7 mouse cellular contexts compared by ENCODE assay signal in the genomic region with DNA sequence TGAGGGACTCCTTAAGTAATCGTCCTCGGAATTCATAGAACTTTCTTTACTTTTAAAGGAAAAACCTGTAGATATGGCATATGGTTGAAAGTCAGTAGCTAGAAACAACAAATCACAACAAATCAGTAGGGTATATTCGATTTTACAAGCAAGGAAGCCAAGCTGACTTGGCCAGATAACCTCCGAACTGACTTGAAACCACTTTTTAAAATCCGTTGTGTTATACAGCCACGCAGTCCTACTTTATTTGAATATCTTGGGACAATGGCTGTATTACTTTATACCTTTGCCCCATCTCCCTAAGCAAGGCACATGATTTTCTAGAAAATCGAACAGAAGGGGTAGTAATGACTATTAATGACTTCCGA. TPM values are rescaled to one million over a fixed set of nuclear protein-coding genes. Genes with fewer than 3 reads are reported as not detected.
DNase-seq lines count a peak whose midpoint lies in the region; ATAC-seq and TF ChIP-seq lines count a peak whose summit lies in the region.

No protein-coding gene starts in this region.

- no peaks in the 10 kb centered on the region for H3K27me3 ChIP-seq in lung, embryonic 15.5 days
- no peaks in the 10 kb centered on the region for H3K27me3 ChIP-seq in forebrain, embryonic 14.5 days (replicated peaks; ENCODE audit: control insufficient read depth, insufficient read depth, low read length)
- no peaks in the 10 kb centered on the region for H3K27me3 ChIP-seq in limb, embryonic 12.5 days
- no peaks in the 10 kb centered on the region for H3K27me3 ChIP-seq in stomach, embryonic 14.5 days (ENCODE audit: control insufficient read depth, insufficient read depth, low read length)

- intact Hi-C loops in left cerebral cortex, postnatal 14 days (cut with DNase I), result loop anchor here (2.0 to 5.0 kb wide), 2 partner anchors 36 to 318 kb away; no protein-coding TSS in a partner anchor

- no peak for TF ChIP-seq POLR2A in lung, adult 2 months (IDR thresholded peaks at IDR 0.05; ENCODE audit: borderline replicate concordance, extremely low read depth, low read depth, low read length)

- no peak for DNase-seq in lung, adult 2 months
- no peak for DNase-seq in forebrain, embryonic 14.5 days (ENCODE audit: low spot score)
- no peak for DNase-seq in lung, postnatal 4 days
- no peak for DNase-seq in left cerebral cortex, postnatal 14 days (ENCODE audit: low spot score in 2 of 2)

- no peak overlapping the region for H3K27ac ChIP-seq in lung, embryonic 15.5 days
- no peak overlapping the region for H3K27ac ChIP-seq in forebrain, embryonic 14.5 days (ENCODE audit: low read depth, low read length)
- H3K27ac ChIP-seq in limb, embryonic 12.5 days, result no peak overlapping the region
- H3K27ac ChIP-seq in stomach, embryonic 14.5 days (ENCODE audit: low read length), result no peak overlapping the region

- peaks cover 13% of the 10 kb centered on the region for H3K4me1 ChIP-seq in lung, embryonic 15.5 days
- H3K4me1 ChIP-seq in lung, adult 2 months (ENCODE audit: control insufficient read depth, insufficient read depth, low read length), result 0 out of 2 replicates have a peak, but pooled peaks cover 4% of the 10 kb centered on the region
- peaks cover 6% of the 10 kb centered on the region for H3K4me1 ChIP-seq in forebrain, embryonic 14.5 days (ENCODE audit: control insufficient read depth, insufficient read depth, low read length)
- peaks cover 14% of the 10 kb centered on the region; the same call in 1 of the 2 replicates for H3K4me1 ChIP-seq in limb, embryonic 12.5 days (replicated peaks)
- H3K4me1 ChIP-seq in stomach, embryonic 14.5 days (ENCODE audit: control insufficient read depth, insufficient read depth, low read length), result peaks cover 10% of the 10 kb centered on the region; the same call in 1 of the 2 replicates

- no peak for ATAC-seq in lung, embryonic 15.5 days (ENCODE audit: borderline replicate concordance, extremely low read depth, low FRiP score, low TSS enrichment)
- peak; percentile 2; the same call in 1 of the 2 replicates for ATAC-seq in forebrain, embryonic 14.5 days
- ATAC-seq in limb, embryonic 12.5 days (ENCODE audit: insufficient number of reproducible peaks, insufficient read depth, low FRiP score, low TSS enrichment, low read depth), result no peak
- no peak for ATAC-seq in stomach, embryonic 14.5 days (ENCODE audit: insufficient number of reproducible peaks, insufficient read depth, low FRiP score, low read depth)

- H3K4me3 ChIP-seq in lung, embryonic 15.5 days, result peak overlapping the region; percentile 75
- H3K4me3 ChIP-seq in lung, adult 2 months (replicated peaks; ENCODE audit: extremely low read depth, low read depth, low read length), result no peak overlapping the region
- H3K4me3 ChIP-seq in forebrain, embryonic 14.5 days (ENCODE audit: low read depth, low read length), result no peak overlapping the region
- H3K4me3 ChIP-seq in limb, embryonic 12.5 days (replicated peaks), result peak overlapping the region; percentile 87
- peak overlapping the region; percentile 94; the same call in 1 of the 2 replicates for H3K4me3 ChIP-seq in stomach, embryonic 14.5 days (ENCODE audit: low read depth, low read length)

- H3K9me3 ChIP-seq in lung, embryonic 15.5 days, result no peaks in the 10 kb centered on the region
- H3K9me3 ChIP-seq in forebrain, embryonic 14.5 days (replicated peaks; ENCODE audit: control insufficient read depth, low read length), result no peaks in the 10 kb centered on the region
- no peaks in the 10 kb centered on the region for H3K9me3 ChIP-seq in limb, embryonic 12.5 days
- no peaks in the 10 kb centered on the region for H3K9me3 ChIP-seq in stomach, embryonic 14.5 days (ENCODE audit: control insufficient read depth, low read depth, low read length)

- H3K4me2 ChIP-seq in lung, embryonic 15.5 days, result peak overlapping the region; percentile 69
- H3K4me2 ChIP-seq in forebrain, embryonic 14.5 days (ENCODE audit: low read length), result no peak overlapping the region
- H3K4me2 ChIP-seq in limb, embryonic 12.5 days, result peak overlapping the region; percentile 84
- peak overlapping the region; percentile 84 for H3K4me2 ChIP-seq in stomach, embryonic 14.5 days (replicated peaks; ENCODE audit: low read depth, low read length)

- no peak for TF ChIP-seq CTCF in lung, adult 2 months (IDR thresholded peaks at IDR 0.05; ENCODE audit: insufficient read depth, low read length)

- 39% methylated on average over 8 of the region's 8 CpGs for WGBS in lung, embryonic 15.5 days
- WGBS in lung, adult 2 months, result 39% methylated on average over 8 of the region's 8 CpGs
- 45% methylated on average over 8 of the region's 8 CpGs for WGBS in forebrain, embryonic 14.5 days
- 46% methylated on average over 8 of the region's 8 CpGs for WGBS in limb, embryonic 12.5 days
- WGBS in stomach, embryonic 14.5 days, result 43% methylated on average over 8 of the region's 8 CpGs

- H3K36me3 ChIP-seq in lung, embryonic 15.5 days, result peaks cover 15% of the 10 kb centered on the region
- H3K36me3 ChIP-seq in forebrain, embryonic 14.5 days (ENCODE audit: control insufficient read depth, insufficient read depth, low read length), result peaks cover 23% of the 10 kb centered on the region
- peaks cover 32% of the 10 kb centered on the region for H3K36me3 ChIP-seq in limb, embryonic 12.5 days
- peaks cover 12% of the 10 kb centered on the region for H3K36me3 ChIP-seq in stomach, embryonic 14.5 days (ENCODE audit: control insufficient read depth, insufficient read depth, low read length)

- no peak overlapping the region for H3K9ac ChIP-seq in lung, embryonic 15.5 days
- no peak overlapping the region for H3K9ac ChIP-seq in forebrain, embryonic 14.5 days (ENCODE audit: low read length)
- no peak overlapping the region for H3K9ac ChIP-seq in limb, embryonic 12.5 days (replicated peaks)
- H3K9ac ChIP-seq in stomach, embryonic 14.5 days (replicated peaks; ENCODE audit: low read depth, low read length), result no peak overlapping the region

RNA-seq across cellular contexts. Expression of a gene that starts 0.4 kb away (rescaled TPM):
- polyA plus RNA-seq in lung, embryonic 15.5 days (2015; fragmentation: Nextera tagmentation; extraction: Ambion mirVana), result 78.2 and 79.7 TPM in 2 replicates
- 18.5 and 21.3 TPM in 2 replicates for polyA plus RNA-seq in lung, adult 2 months (2012; rRNA removed)
- polyA plus RNA-seq in forebrain, embryonic 14.5 days (2014; fragmentation: Nextera tagmentation; extraction: Ambion mirVana), result 43.4 and 57.2 TPM in 2 replicates
- polyA plus RNA-seq in limb, embryonic 12.5 days (2016; fragmentation: Nextera tagmentation; extraction: Ambion mirVana), result 102 and 103 TPM in 2 replicates
- polyA plus RNA-seq in stomach, embryonic 14.5 days (2014; fragmentation: Nextera tagmentation; extraction: Ambion mirVana), result 67.8 and 72.3 TPM in 2 replicates
- 10 to 100 TPM; 33.3 to 34.6 TPM for total RNA-seq in left cerebral cortex, postnatal 14 days (2021)

RNA-seq across cellular contexts. Expression of a gene that starts 11.0 kb away (rescaled TPM):
- polyA plus RNA-seq in lung, embryonic 15.5 days (2015; fragmentation: Nextera tagmentation; extraction: Ambion mirVana), result 50.4 and 54.0 TPM in 2 replicates
- 41.0 and 62.7 TPM in 2 replicates for polyA plus RNA-seq in lung, adult 2 months (2012; rRNA removed)
- 38.8 and 40.4 TPM in 2 replicates for polyA plus RNA-seq in forebrain, embryonic 14.5 days (2014; fragmentation: Nextera tagmentation; extraction: Ambion mirVana)
- 277 and 286 TPM in 2 replicates for polyA plus RNA-seq in limb, embryonic 12.5 days (2016; fragmentation: Nextera tagmentation; extraction: Ambion mirVana)
- polyA plus RNA-seq in stomach, embryonic 14.5 days (2014; fragmentation: Nextera tagmentation; extraction: Ambion mirVana), result 37.1 and 39.8 TPM in 2 replicates
- 10 to 100 TPM; 31.7 to 36.2 TPM for total RNA-seq in left cerebral cortex, postnatal 14 days (2021)

RNA-seq across cellular contexts. Expression of a gene that starts 22.2 kb away (rescaled TPM):
- polyA plus RNA-seq in lung, embryonic 15.5 days (2015; fragmentation: Nextera tagmentation; extraction: Ambion mirVana), result 14.0 and 17.4 TPM in 2 replicates
- 4.0 and 12.8 TPM in 2 replicates for polyA plus RNA-seq in lung, adult 2 months (2012; rRNA removed)
- polyA plus RNA-seq in forebrain, embryonic 14.5 days (2014; fragmentation: Nextera tagmentation; extraction: Ambion mirVana), result 5.1 TPM in 2 replicates
- polyA plus RNA-seq in limb, embryonic 12.5 days (2016; fragmentation: Nextera tagmentation; extraction: Ambion mirVana), result 16.7 and 19.6 TPM in 2 replicates
- polyA plus RNA-seq in stomach, embryonic 14.5 days (2014; fragmentation: Nextera tagmentation; extraction: Ambion mirVana), result 13.9 and 15.0 TPM in 2 replicates
- total RNA-seq in left cerebral cortex, postnatal 14 days (2021), result 1 to 10 TPM; 3.2 to 4.1 TPM

Comparison
In these comparisons a context has a peak if more than half of its experiments do, and no peak if none do; other contexts are left out.
1. H3K4me3 ChIP-seq: peak in lung, embryonic 15.5 days (single experiment), limb, embryonic 12.5 days (single experiment) and stomach, embryonic 14.5 days (single experiment); none in lung, adult 2 months (single experiment) and forebrain, embryonic 14.5 days (single experiment).